Mouse (Mus musculus) frontal cortex, postnatal 10 days (tissue): ENCODE measurements around the gene Arhgap30.

Experiments used
- DNase-seq, 2 experiments: peaks; one replicate each; pipeline ENCODE4 v3.0.0; 2022; ENCODE audit warnings: low spot score in 2 of 2, mixed read lengths in 1 of 2

Gene Arhgap30

GRCm38 (mm10) chr1:171378298-171378697 is 10.5 kb upstream of the Arhgap30 start:
- no peak for DNase-seq

- peak; percentile 68 to 72 for DNase-seq
Measured at GRCm38 (mm10) chr1:171379935-171380599, 8.7 kb upstream of the Arhgap30 start.

- no peak for DNase-seq
Measured at GRCm38 (mm10) chr1:171382096-171382620, 6.6 kb upstream of the Arhgap30 start.

GRCm38 (mm10) chr1:171384361-171384760 is 4.4 kb upstream of the Arhgap30 start:
- no peak for DNase-seq

- DNase-seq: no peak
Measured at GRCm38 (mm10) chr1:171385171-171385570, 3.6 kb upstream of the Arhgap30 start.

GRCm38 (mm10) chr1:171387099-171387498 is 1.7 kb upstream of the Arhgap30 start:
- no peak for DNase-seq

GRCm38 (mm10) chr1:171390101-171390500 is 1.3 kb downstream of the Arhgap30 start:
- DNase-seq: no peak

GRCm38 (mm10) chr1:171401821-171402220 is 13.1 kb downstream of the Arhgap30 start:
- DNase-seq: no peak

GRCm38 (mm10) chr1:171402991-171403390 is 14.2 kb downstream of the Arhgap30 start:
- DNase-seq: no peak

GRCm38 (mm10) chr1:171407263-171407662 is 18.5 kb downstream of the Arhgap30 start:
- DNase-seq: no peak

GRCm38 (mm10) chr1:171410231-171410630 is 21.5 kb downstream of the Arhgap30 start:
- DNase-seq: no peak

GRCm38 (mm10) chr1:171410947-171411484 is 22.3 kb downstream of the Arhgap30 start, which contains the start of gene Usf1:
Usf1 (plus strand) TSS chr1:171411313.
- peak; percentile 90 to 94 for DNase-seq

- no peak for DNase-seq
Measured at GRCm38 (mm10) chr1:171411492-171411941, 22.8 kb downstream of the Arhgap30 start.

GRCm38 (mm10) chr1:171412001-171412441 is 23.3 kb downstream of the Arhgap30 start:
- peak in 1 of 2 experiments; percentile 31 for DNase-seq

GRCm38 (mm10) chr1:171412446-171412845 is 23.7 kb downstream of the Arhgap30 start:
- DNase-seq: no peak

GRCm38 (mm10) chr1:171413608-171414007 is 24.9 kb downstream of the Arhgap30 start:
- DNase-seq: no peak

GRCm38 (mm10) chr1:171418660-171419059 is 29.9 kb downstream of the Arhgap30 start, which contains the start of gene Tstd1:
Tstd1 (plus strand) TSS chr1:171418872.
- DNase-seq: no peak

GRCm38 (mm10) chr1:171419291-171419882 is 30.6 kb downstream of the Arhgap30 start:
- no peak for DNase-seq

- DNase-seq: no peak
Measured at GRCm38 (mm10) chr1:171419905-171420304, 31.2 kb downstream of the Arhgap30 start.

- DNase-seq: no peak
Measured at GRCm38 (mm10) chr1:171422504-171423095, 33.8 kb downstream of the Arhgap30 start.

- DNase-seq: no peak
Measured at GRCm38 (mm10) chr1:171424638-171425037, 35.9 kb downstream of the Arhgap30 start.

GRCm38 (mm10) chr1:171425126-171425525 is 36.4 kb downstream of the Arhgap30 start:
- DNase-seq: no peak
